Mouse (Mus musculus) cerebellum, postnatal 4 days (tissue): Measurements from ENCODE around the gene Sp3.
A peak's percentile ranks its signal among the peaks of the same experiment; 100 is the strongest.
"Not testable (repeated sequence)": the region's sequence is repeated elsewhere in the genome, so short reads cannot be mapped to it uniquely, and the experiment has no call there.

ENCODE experiments used
- DNase-seq, 2 experiments: peaks; one replicate each; pipeline ENCODE4 v3.0.0; 2022; ENCODE audit warnings: low spot score in 2 of 2, mixed read lengths in 1 of 2

Sp3 gene

DNA sequence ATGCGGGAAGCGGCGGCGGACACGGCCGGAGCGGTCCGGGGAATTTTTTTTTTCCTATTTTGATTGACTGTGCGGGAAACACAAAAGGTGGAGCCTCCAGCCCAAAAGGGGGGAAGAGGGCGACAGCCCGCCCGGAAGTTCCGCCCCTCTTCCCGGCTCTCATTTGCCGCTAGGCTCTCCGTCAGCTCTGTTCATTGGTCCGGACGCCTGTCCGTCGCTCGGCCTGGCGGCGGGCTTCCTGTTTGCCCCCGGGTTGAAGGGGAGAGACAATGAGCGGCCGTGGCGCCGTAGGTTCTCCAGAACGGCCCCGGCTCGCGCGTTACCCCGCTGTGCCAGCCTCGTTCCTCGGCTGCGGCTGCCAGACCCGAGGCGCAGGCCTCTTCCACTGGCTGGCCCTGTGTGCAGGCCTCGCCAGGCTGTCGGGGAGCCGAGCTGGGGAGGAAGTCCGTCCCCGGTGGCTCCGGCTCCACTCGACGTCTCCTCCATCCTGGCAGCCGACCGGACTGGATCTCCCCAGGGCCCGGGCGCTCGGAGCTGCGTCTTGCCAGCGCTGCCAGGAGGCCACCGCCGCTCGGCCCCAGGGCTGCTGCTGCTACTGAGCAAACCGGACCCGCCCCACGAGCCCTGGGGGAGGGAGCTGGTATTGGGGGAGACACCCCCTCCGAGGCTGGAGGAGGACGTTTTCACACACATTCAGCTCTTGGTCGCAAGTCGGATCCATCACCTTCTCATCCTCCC lies at the start of gene Sp3:
TSS of gene Sp3 (minus strand) at position 110 of the 738 bp plus-strand sequence.
- DNase-seq: peak; percentile 93 to 97

DNA sequence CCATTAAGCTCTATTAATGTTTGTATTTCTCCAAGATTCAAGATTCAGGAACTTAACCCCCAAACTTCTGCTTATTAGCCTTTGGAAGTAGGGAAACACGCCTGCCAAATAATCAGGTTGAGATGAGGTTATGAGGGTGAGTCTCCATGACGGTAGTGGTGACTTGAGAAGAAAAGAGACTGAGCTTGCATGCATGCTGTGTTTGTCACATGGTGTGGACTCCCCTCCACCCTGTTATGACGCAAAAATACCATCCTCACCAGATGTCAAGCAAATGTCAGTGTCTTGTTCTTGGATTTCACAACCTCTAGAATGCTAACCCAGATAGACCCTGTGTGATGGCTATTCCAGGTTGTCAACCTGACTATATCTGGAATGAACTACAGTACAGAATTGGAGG lies 49.6 kb upstream of the Sp3 start:
- DNase-seq: no peak

DNA sequence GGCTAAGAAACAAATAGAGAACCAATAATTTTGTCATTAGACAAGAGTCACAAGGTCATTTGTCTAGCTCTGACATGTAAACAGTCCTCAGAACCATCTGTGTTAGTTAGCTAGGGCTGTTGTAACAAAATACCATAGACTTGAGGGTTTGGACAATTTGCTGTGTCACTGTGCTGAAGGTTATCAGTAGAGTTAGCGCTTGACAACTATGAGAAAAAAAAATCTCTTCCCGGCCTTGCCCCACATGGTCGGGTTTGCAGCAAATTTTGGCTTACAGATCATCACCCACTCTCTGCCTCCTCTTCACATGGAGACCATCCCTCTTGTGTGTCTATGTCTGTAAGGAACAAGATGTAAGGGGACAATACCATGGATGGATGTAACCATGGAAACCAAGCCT lies 47.8 kb upstream of the Sp3 start:
- DNase-seq: no peak

DNA sequence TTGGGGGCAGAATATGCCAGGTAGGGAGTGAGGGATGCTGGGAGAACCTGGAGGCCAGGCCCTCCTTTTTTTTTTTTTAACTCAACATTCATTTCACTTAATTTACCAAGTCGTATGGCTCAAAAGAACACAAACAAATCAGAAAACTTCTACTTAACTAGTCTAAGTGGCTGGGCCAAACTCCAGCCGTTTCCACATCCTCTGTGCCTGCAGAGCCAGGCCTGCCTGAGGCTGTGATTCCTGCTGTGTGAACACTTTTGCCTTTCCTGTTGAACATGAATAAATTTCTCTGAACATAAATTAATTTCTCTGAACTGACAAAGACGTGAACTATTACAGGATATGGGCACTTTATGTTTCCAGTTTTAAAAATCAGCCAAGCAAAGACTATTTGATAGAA lies 46.9 kb upstream of the Sp3 start:
- DNase-seq: no peak

DNA sequence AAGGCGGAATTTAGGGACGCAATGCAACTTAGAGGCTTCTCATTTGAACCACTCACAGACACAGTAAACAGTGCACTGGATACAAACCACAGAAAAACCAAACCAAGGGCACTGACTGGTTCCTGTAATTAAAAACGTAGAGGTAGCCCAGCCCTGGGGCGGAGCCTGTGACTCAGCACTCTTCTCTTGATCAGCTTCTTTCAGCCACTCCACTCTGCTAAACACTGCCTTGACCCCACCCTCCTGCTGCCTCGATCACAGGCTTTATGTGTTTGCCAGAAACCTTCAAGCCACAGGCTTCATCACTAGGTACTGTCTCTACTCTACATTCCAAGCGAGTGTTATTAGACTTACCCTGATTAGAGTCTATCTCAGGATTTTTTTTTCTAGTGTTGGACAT lies 43.6 kb upstream of the Sp3 start:
- no peak for DNase-seq

DNA sequence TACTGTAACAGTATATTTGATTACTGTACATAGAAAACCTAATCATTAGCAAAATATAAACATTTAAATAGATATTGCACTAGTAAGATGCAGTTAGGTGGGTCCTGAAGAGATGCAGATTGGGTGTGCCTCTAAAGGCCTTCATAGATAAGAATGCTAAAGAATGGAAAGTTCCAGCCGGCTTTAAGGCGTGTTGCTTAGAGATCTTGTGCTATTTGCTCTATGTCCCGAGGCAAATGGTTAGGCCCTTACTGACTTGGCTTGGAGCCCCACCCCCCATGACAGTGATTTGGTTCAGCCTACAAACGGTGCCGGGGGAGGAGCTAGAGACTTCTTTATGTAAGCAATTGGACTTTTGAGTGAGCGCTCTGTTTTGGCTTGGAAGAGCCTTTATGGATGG lies 40.8 kb upstream of the Sp3 start:
- DNase-seq: no peak

DNA sequence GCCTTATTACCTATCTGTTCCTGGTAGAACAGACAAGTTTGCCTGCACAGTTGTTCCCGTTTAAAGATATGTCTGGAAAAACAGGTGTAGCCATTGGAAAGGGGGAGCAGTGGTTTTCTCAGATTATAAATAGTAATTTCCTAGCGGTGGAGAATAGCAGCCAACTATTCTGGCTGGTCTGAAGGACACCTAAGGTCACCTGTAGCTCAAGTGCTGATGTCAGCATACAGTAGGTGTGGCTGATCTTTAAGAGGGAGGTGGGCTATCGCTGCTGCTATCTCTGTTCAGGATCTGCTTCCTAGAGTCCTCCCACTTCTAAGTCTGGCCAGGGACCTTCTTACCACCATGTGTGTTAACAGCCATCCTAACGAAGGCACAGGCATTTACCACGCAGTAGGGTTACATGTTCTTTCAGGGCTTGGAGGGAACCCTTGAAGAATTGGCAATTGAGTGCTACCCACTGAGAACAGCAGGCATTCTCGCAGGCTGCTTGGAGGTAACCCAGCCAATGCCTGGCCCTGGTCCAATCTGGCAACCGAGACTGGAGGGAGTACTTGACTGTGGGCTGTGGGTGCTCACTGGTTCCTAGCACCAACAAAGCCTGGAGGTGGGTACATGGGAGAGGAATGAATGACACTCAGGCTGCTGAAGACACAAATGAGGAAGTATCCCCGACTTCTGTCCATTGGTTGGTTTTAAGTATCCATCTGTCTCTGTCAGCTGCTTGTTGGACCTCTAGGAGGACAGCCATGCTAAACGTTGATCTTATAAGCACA lies 39.3 kb upstream of the Sp3 start:
- DNase-seq: peak; percentile 33 to 74

DNA sequence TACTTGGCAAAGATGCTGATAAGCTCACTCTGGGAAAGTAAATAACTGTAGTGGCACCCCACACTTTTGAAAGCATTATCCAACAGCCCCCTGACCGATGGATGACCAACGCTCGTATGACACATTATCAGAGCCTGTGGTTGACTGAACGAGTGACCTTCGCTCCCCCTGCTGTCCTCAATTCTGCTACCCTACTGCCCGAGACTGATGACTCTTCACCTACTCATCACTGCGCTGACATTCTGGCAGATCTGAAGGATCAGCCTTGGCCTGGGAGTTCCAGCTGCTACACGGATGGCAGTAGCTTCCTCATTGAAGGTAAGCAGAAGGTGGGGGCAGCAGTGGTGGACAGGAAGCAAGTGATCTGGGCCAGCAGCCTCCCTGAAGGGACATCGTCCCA lies 33.8 kb upstream of the Sp3 start:
- DNase-seq: not testable (repeated sequence)

DNA sequence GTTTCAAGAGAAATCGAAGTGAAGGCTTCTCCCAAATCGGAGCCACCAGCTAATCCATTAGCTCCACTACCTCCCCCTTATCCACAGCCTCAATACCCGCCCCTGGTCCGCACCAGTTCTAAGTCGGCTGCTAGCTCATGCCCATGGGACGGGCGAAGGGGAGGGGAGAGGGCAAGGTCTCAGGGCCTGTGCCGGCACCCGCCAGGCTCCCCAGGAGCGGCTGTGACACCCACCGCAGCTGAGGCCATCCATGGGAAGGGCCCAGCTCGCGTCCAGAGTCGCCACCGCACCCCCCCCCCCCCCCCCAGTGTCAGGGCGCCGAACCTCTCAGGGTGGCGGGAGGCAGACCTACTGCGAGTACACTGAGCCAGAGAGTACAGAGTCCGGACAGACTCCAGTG lies 32.4 kb upstream of the Sp3 start:
- peak in 1 of 2 experiments; percentile 26 for DNase-seq

DNA sequence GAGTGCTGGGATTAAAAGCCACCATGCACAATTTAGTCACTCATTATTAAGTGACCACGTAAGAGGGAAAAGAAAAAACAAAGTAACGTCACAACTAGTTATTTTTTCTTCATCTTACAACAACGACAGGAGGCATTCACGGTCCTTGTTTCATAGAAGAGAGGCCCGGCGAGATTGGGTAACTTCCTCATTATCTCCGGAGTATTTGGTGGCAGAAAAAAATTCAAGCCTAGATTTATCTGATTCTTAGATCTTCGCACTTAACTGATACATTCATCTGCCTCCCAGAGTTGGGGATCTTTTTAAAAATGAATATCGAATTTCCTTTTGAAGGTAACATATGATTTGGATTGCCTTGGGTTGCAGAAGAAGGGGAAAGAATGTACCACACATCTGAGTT lies 27.2 kb upstream of the Sp3 start:
- DNase-seq: no peak

DNA sequence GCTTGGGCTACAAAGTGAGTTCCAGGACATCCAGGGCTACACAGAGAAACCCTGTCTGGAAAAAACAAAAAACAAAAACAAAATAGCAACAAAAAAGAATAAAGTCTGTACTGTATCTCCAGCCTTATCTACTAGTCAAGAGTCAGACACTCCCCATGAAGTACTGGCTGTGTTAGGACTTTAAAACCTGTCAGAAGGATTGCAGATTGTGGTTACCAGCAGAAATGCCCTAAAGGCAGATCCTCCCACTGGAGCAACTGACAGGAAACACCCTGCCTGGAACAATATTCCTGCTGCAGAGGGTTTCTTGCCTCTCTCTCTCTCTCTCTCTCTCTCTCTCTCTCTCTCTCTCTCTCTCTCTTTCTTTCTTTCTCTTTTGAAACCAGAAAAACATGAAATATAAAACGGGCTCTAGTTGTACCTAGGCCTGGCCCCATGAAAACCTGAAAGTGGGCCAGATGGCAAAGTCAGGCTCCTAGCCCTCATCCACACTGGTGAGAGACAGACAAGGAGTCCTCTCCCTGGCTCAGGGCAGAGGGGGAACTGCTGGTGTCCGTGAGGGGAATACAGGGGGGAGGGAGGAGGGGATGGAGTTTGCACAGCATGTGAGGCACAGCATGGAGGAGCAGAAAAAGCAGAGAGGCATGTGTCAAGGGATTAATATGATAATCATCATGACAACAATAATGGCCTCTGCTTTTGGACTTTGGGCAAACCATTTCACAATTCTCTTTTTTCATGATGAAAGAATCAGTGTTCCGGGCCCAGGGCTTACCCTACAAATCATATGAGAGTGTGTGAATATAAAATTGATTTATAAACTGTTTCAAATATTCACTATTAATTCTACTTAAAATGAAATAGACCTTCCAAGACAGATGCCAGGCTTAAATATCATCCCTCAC lies 25.6 kb upstream of the Sp3 start:
- DNase-seq: no peak

DNA sequence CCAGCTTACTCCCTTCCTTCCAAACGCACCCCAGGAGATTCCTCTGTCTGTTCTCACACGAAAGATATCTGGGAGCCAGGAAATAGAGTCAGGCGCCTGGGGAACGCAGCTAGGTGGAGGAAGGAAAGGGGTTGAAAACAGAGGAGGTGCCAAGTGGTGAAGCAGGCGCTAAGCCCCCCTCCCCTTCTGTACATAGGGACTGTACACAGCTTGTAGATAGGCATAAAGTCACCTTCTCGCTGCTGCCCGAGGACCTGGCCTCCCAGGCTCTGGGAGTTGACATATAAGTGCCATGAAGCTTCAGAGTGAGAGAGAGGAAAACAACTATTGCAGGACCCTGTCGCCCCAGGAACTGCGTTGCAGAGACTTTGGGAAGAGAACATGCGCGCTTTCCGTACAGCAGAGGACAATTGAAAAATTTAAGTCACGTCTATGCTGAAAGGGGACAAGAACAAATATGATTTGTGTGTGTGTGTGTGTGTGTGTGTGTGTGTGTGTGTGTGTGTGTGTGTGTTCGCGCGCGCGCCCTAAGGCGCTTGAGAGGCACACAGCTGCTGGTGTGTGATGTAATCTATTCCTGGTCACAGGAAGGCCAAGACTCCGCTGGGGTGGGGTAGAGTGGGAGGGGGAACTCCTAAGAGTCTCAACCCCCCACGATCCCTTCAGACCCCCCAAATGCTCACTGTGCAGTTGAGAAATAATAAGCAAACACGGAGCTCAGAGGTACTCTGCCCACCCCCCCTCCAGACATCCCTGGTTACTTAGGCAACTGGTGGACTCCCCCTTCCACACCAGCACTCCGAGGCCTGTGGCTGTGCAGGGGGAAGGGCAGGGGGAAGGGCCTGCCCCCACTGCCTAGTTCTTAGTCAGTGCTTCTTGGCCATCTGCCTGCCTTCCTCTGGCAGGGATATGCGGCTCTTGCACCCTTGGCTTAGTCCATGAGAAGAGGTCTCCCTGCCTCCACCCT lies 23.8 kb upstream of the Sp3 start:
- DNase-seq: peak in 1 of 2 experiments; percentile 59

DNA sequence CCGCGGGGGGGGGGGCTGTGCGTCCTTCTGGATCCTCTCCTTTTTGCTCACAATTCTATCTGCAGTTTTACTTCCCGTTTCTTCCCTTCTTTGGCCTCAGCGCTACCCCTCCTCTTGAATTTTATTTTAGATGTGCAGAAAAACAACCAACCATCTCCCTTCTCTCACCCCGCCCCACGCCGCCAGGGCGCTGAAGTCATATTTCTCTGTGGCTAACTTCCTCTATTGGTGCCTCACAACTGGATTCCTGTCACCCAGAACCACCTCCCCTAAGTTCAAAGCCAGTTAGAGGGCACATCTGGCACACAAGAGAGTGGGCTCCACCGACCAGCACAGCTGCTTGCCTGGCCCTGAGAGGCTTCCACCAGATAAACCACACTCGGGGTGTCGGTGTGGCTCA lies 22.8 kb upstream of the Sp3 start:
- DNase-seq: no peak

DNA sequence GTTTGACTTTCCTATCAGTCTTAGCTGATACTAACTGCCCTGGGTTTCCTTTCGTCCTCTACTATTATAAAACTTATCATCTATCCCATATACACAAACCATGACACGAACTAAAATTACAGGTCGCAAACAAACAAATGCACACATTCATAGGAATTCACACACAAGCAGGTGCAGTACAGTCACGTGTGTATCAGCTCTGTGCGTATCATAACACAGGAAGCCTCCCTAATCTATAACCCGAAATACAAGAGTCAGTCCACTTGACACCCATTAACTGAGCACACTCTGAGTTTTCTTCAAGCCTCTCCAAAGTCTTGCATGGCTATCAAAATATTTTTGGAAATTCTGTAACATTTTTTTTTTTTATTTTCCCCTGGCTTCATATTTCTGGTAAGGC lies 22.2 kb upstream of the Sp3 start:
- no peak for DNase-seq

DNA sequence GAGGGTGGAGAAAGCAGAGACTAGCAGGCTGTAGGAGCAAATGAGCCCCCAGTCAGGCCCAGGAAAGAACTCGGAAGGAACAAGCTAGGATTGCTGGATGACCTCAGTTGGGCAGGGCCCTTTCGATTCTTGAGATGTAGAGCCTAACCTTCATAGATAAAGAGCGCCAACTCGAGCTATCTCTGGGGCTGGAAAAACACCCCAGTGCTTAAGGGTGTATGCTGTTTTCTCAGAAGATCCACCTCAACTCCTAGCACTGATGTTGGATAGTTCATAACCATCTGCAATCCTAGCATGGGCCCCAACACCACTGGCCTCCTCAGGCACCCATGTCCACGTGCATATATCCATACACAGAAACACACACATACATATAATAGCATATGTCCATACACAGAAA lies 21.7 kb upstream of the Sp3 start:
- DNase-seq: no peak

DNA sequence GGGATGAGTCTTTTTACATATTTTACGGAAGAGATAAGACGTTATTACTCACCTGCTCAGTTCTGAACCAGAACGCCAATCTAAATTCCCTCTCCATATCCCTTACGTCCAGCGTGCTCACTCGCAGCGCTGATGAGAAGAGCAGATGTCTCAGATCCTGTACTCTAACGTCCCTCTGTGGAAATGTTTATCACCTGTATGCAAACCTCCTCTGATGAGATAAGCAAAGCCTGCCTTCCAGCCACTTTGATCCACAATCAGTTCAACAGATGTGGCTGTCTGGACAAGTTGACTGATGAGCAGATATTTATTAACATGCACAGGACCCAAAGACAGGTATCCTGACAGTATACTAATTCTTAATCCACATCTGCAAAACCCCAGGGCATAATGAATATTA lies 19.9 kb upstream of the Sp3 start:
- no peak for DNase-seq

DNA sequence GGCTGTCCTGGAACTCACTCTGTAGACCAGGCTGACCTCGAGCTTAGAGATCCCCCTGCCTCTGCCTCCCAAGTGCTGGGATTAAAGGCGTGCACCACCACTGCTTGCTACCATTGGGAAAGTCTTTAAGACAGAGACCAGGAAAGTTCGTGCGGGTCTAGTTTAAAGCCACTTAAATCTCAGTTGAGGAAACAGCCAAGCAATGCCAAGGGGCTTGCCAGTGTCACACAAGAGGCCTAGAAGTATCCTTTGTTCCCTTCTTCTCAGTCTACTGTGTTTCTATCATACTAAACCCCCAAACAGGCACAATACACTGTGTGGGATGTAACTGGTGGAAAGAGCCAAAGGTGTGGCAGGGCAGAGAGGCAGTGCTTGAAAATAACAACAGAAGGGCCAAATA lies 17.3 kb upstream of the Sp3 start:
- DNase-seq: no peak

DNA sequence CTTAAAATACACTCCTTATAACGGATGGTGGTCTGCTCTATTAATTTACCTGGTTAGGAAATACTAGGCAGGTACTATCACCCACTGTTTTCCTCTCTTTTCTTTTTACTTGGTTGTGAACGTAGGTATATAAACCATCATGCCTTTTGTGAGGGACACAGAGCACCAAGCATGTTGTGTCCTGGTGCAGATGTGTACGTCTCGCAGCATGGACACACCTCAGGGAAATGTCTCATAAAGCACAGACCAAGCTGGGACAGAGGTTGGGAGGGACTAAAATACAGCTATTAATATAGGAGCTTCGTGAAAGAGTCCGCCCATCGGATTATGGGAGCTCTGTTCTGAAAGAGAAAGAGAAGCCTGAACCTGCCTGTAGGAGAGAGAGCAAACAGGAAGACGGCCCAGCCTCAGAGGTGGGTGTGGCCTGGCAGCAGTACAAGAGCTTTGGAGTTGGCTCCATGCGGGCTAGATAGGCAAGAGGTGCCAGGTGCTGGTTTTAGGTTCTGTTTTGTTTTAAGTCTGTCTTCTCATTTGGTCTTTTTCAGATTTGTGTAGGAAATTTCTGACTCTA lies 16.6 kb upstream of the Sp3 start:
- DNase-seq: no peak

DNA sequence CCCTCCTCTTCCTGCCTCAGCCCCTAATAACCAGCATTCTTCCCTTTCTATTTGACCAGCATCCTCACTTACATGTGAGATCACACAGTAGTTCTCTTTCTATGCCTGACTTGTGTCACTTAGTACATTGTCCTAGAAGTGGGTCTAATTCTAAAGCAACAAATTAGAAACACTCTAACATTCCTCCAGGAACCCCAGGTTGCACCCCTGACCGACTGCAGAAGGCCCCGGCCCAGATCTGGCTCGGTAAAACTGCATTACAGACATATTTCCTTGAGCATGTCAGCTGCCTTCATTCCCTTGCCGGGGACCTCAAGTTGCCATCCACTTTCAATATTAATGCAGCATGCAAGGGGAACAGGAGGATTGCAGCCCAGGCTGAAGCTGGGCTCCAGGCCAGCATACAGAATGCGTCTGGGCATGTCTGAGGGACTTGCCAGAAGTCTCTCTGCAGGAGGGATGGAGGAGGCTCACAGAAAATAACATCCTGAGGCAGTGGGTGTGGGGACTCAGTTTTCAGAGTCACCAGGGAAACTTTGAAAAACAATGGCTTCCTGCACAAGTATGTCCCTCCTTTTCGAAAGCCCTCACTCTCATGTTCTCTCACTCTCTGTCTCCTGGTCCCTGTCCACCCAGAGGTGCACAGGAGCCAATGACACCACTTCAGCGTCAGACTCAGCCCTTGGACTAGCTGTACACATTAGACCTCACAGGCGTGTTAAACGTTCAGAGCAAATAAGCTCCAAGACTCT lies 15.3 kb upstream of the Sp3 start:
- DNase-seq: peak; percentile 57 to 80

DNA sequence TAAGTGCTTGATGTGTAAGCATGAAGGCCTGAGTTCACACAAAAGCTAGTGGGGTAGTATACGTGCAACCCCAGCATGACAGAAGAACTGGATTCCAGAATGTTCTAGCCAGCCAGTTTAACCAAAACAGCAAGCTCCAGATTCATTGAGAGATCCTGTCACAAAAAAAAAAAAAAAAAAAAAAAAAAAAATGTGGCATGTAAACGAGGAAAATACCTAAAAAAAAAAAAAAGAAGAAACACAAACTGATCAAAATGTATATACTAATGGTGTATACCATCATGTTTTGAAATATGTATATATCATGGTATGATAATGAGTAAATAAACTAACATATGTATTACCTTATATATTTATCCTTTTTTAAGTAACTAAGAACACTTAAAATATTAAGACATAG lies 13.9 kb upstream of the Sp3 start:
- no peak for DNase-seq
